Mouse (Mus musculus): Measurements from ENCODE around the gene Klhl29. TPM values are rescaled to one million over a fixed set of nuclear protein-coding genes. Genes with fewer than 3 reads are reported as not detected.

Gene Klhl29
- total and polyA plus RNA-seq, 2 experiments from 2014 or later: 3.0 to 16.7 TPM

DNA sequence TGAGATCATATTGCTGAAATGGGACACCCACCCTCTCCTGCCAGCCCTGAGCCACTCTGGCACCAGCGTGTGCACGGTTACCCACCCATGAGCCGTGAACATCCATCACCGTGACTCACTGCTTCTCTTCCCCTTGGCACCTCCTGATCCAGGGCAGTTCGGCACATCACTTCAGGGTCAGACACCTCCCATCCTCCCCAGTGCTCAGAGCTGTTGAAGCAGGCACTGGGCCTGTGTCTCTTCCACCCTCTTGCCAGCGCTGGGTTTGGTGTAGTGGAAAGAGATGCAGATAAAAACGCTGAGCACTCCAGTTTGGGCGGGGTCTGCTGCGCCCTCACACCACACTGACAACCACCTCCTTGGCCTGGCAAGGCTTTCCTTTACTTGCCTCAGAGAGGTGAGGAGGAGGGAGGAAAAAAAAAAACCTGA lies 129.3 kb downstream of the Klhl29 start:
- TF ChIP-seq CTCF (IDR thresholded peaks at IDR 0.05; ENCODE audit: low read depth): no peak
- ATAC-seq (0 out of 2 replicates have a peak, but pooled peaks have one; percentile 13), DNase-seq (ENCODE audit: low spot score) (no peak)
- 59% methylated on average over 9 of the region's 9 CpGs for WGBS
- no peaks in the 10 kb centered on the region for H3K9me3 ChIP-seq (ENCODE audit: low read length)
- peak overlapping the region; percentile 41; the same call in 1 of the 2 replicates for H3K27ac ChIP-seq
- H3K27me3 ChIP-seq (ENCODE audit: insufficient read depth, low read length): no peaks in the 10 kb centered on the region
- no peak overlapping the region for H3K4me2 ChIP-seq (ENCODE audit: low read depth, low read length)
- no peak overlapping the region for H3K9ac ChIP-seq (replicated peaks; ENCODE audit: low read length)
- H3K4me3 ChIP-seq (ENCODE audit: low read length): no peak overlapping the region
- no peaks in the 10 kb centered on the region for H3K36me3 ChIP-seq (ENCODE audit: insufficient read depth, low read length)
- peaks cover 27% of the 10 kb centered on the region for H3K4me1 ChIP-seq (ENCODE audit: insufficient read depth, low read length)

DNA sequence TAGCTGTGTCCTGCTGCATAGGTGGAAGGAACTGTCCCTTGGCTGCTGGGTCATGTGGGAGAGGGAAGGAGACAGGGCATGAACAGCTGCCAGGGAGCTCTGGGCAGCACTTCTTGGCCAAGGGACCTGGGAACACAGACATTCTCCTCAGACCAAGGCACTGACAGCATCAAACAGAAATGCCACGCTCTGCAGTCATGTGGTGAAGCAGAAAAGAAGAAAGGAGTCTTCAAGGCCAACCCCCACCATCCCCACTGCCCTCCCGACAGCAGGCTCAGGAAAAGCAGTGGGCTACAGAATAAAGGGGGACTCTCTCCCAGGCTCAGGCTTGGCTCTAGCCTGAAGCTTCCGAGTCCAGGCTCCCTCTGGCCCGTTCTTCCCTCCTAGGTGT lies 130.3 kb downstream of the Klhl29 start:
- 37% methylated on average over 4 of the region's 4 CpGs for WGBS
- Histone ChIP-seq H3K27me3 (ENCODE audit: insufficient read depth, low read length) (no peaks in the 10 kb centered on the region), H3K4me1 (ENCODE audit: insufficient read depth, low read length) (peaks cover 29% of the 10 kb centered on the region), H3K36me3 (ENCODE audit: insufficient read depth, low read length) (no peaks in the 10 kb centered on the region), H3K4me2 (ENCODE audit: low read depth, low read length) (no peak overlapping the region), H3K4me3 (ENCODE audit: low read length) (no peak overlapping the region), H3K9ac (replicated peaks; ENCODE audit: low read length) (no peak overlapping the region), H3K27ac (0 out of 2 replicates have a peak overlapping the region, but pooled peaks have one; percentile 26), H3K9me3 (ENCODE audit: low read length) (no peaks in the 10 kb centered on the region)
- peak; percentile 59 for DNase-seq (ENCODE audit: low spot score)
- ATAC-seq: peak; percentile 80
- TF ChIP-seq CTCF (IDR thresholded peaks at IDR 0.05; ENCODE audit: low read depth): no peak

GRCm38 (mm10) chr12:5244431-5245206 lies 130.9 kb downstream of the Klhl29 start:
- Histone ChIP-seq H3K27ac (0 out of 2 replicates have a peak overlapping the region, but pooled peaks have one; percentile 26), H3K4me3 (ENCODE audit: low read length) (no peak overlapping the region), H3K4me1 (ENCODE audit: insufficient read depth, low read length) (peaks cover 33% of the 10 kb centered on the region), H3K9ac (replicated peaks; ENCODE audit: low read length) (no peak overlapping the region), H3K36me3 (ENCODE audit: insufficient read depth, low read length) (no peaks in the 10 kb centered on the region), H3K27me3 (ENCODE audit: insufficient read depth, low read length) (no peaks in the 10 kb centered on the region), H3K9me3 (ENCODE audit: low read length) (no peaks in the 10 kb centered on the region), H3K4me2 (ENCODE audit: low read depth, low read length) (no peak overlapping the region)
- no peak for ATAC-seq
- DNase-seq (ENCODE audit: low spot score): no peak
- no peak for TF ChIP-seq CTCF (IDR thresholded peaks at IDR 0.05; ENCODE audit: low read depth)
- 79% methylated on average over 10 of the region's 10 CpGs for WGBS

GRCm38 (mm10) chr12:5243867-5244266 lies 131.6 kb downstream of the Klhl29 start:
- Histone ChIP-seq H3K27ac (no peak overlapping the region), H3K9ac (replicated peaks; ENCODE audit: low read length) (no peak overlapping the region), H3K4me2 (ENCODE audit: low read depth, low read length) (no peak overlapping the region), H3K4me3 (ENCODE audit: low read length) (no peak overlapping the region), H3K27me3 (ENCODE audit: insufficient read depth, low read length) (no peaks in the 10 kb centered on the region), H3K36me3 (ENCODE audit: insufficient read depth, low read length) (no peaks in the 10 kb centered on the region), H3K4me1 (ENCODE audit: insufficient read depth, low read length) (peaks cover 33% of the 10 kb centered on the region), H3K9me3 (ENCODE audit: low read length) (no peaks in the 10 kb centered on the region)
- 72% methylated on average over 6 of the region's 6 CpGs for WGBS
- DNase-seq (ENCODE audit: low spot score): no peak
- no peak for TF ChIP-seq CTCF (IDR thresholded peaks at IDR 0.05; ENCODE audit: low read depth)
- no peak for ATAC-seq

DNA sequence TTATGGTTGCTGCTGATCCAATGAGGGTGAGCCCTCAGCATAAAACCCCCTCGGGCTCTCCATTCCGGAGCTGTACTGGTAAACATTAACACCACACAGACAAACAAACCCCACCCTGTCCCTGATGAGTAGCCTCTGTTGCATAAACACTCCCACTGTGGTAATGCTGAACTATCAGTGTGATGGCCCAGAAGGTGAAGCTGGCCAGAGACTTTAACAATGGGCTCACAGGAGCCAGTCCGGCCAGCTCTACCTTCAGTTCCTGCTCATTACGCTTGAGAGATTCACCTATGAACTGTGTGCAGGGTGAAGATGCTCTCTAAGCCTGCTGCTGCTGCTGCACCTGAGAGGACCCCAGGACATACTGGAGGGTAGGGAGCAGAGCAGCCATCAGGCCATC lies 132.0 kb downstream of the Klhl29 start:
- Histone ChIP-seq H3K36me3 (ENCODE audit: insufficient read depth, low read length) (no peaks in the 10 kb centered on the region), H3K4me3 (ENCODE audit: low read length) (no peak overlapping the region), H3K9ac (replicated peaks; ENCODE audit: low read length) (no peak overlapping the region), H3K4me1 (ENCODE audit: insufficient read depth, low read length) (peaks cover 33% of the 10 kb centered on the region), H3K9me3 (ENCODE audit: low read length) (no peaks in the 10 kb centered on the region), H3K27me3 (ENCODE audit: insufficient read depth, low read length) (no peaks in the 10 kb centered on the region), H3K27ac (no peak overlapping the region), H3K4me2 (ENCODE audit: low read depth, low read length) (no peak overlapping the region)
- TF ChIP-seq CTCF (IDR thresholded peaks at IDR 0.05; ENCODE audit: low read depth): no peak
- DNase-seq (ENCODE audit: low spot score) (no peak), ATAC-seq (no peak)
- WGBS: 77% methylated on average over 4 of the region's 4 CpGs

GRCm38 (mm10) chr12:5242551-5243330 lies 132.7 kb downstream of the Klhl29 start:
- peaks cover 33% of the 10 kb centered on the region for H3K4me1 ChIP-seq (ENCODE audit: insufficient read depth, low read length)
- H3K4me3 ChIP-seq (ENCODE audit: low read length): no peak overlapping the region
- no peak overlapping the region for H3K9ac ChIP-seq (replicated peaks; ENCODE audit: low read length)
- H3K36me3 ChIP-seq (ENCODE audit: insufficient read depth, low read length): no peaks in the 10 kb centered on the region
- 75% methylated on average over 8 of the region's 8 CpGs for WGBS
- no peak overlapping the region for H3K4me2 ChIP-seq (ENCODE audit: low read depth, low read length)
- no peaks in the 10 kb centered on the region for H3K27me3 ChIP-seq (ENCODE audit: insufficient read depth, low read length)
- no peaks in the 10 kb centered on the region for H3K9me3 ChIP-seq (ENCODE audit: low read length)
- H3K27ac ChIP-seq: no peak overlapping the region
- no peak for TF ChIP-seq CTCF (IDR thresholded peaks at IDR 0.05; ENCODE audit: low read depth)
- ATAC-seq (no peak), DNase-seq (ENCODE audit: low spot score) (peak; percentile 39)

Data from hindbrain, postnatal 0 days (tissue).